Mouse (Mus musculus) adrenal gland, adult (tissue): ENCODE measurements around the gene Crybb3.

Source experiments
- DNase-seq, 2 experiments: peaks; one replicate each; pipeline ENCODE4 v3.0.0; 2022 to 2023; ENCODE audit warnings: low spot score in 1 of 2; ENCODE audit not compliant: inconsistent age in 2 of 2

The Crybb3 gene

GRCm38 (mm10) chr5:113081439-113081838, at the start of gene Crybb3:
Gene Crybb3 (minus strand): TSS chr5:113081584.
- peak; percentile 24 to 37 for DNase-seq

- DNase-seq = no peak
These were observed 47.0 kb upstream of the Crybb3 start for GRCm38 (mm10) chr5:113128426-113128825.

GRCm38 (mm10) chr5:113126476-113126875, 45.1 kb upstream of the Crybb3 start:
- no peak for DNase-seq

GRCm38 (mm10) chr5:113123693-113124092, 42.3 kb upstream of the Crybb3 start:
- DNase-seq = no peak

GRCm38 (mm10) chr5:113122326-113123054, 41.1 kb upstream of the Crybb3 start:
- DNase-seq = no peak

- no peak for DNase-seq
These were observed 40.1 kb upstream of the Crybb3 start for GRCm38 (mm10) chr5:113121591-113121875.

GRCm38 (mm10) chr5:113120741-113121590, 39.6 kb upstream of the Crybb3 start:
- no peak for DNase-seq

- DNase-seq = no peak
These were observed 38.6 kb upstream of the Crybb3 start for GRCm38 (mm10) chr5:113119861-113120465.

GRCm38 (mm10) chr5:113119291-113119690, 37.9 kb upstream of the Crybb3 start:
- DNase-seq = no peak

GRCm38 (mm10) chr5:113118695-113119094, 37.3 kb upstream of the Crybb3 start:
- peak in 1 of 2 experiments; percentile 29 for DNase-seq

- DNase-seq = no peak
These were observed 36.0 kb upstream of the Crybb3 start for GRCm38 (mm10) chr5:113117361-113117760.

GRCm38 (mm10) chr5:113115896-113116295, 34.5 kb upstream of the Crybb3 start:
- no peak for DNase-seq

- DNase-seq = peak in 1 of 2 experiments; percentile 38
These were observed 33.2 kb upstream of the Crybb3 start for GRCm38 (mm10) chr5:113114264-113115225.

GRCm38 (mm10) chr5:113113120-113113519, 31.7 kb upstream of the Crybb3 start:
- no peak for DNase-seq

GRCm38 (mm10) chr5:113111336-113111735, 30.0 kb upstream of the Crybb3 start:
- DNase-seq = no peak

- DNase-seq = no peak
These were observed 29.5 kb upstream of the Crybb3 start for GRCm38 (mm10) chr5:113110929-113111328.

GRCm38 (mm10) chr5:113109651-113110050, 28.3 kb upstream of the Crybb3 start:
- DNase-seq = peak in 1 of 2 experiments; percentile 73

- DNase-seq = peak in 1 of 2 experiments; percentile 24
These were observed 26.9 kb upstream of the Crybb3 start for GRCm38 (mm10) chr5:113108165-113108764.

GRCm38 (mm10) chr5:113107709-113108108, 26.3 kb upstream of the Crybb3 start:
- peak in 1 of 2 experiments; percentile 59 for DNase-seq

- DNase-seq = no peak
These were observed 25.2 kb upstream of the Crybb3 start for GRCm38 (mm10) chr5:113106594-113106993.
